Mouse (Mus musculus) intestine, embryonic 15.5 days (tissue): ENCODE results near the gene Fbxl18. TPM values are rescaled to one million over a fixed set of nuclear protein-coding genes. Genes with fewer than 3 reads are reported as not detected.

Experiments
- ATAC-seq: fragments of 200-750 bp; cut with Nextera tagmentation; 2 replicates; pipeline ENCODE4 v1.8.0; 2017; ENCODE audit warnings: moderate TSS enrichment, moderate library complexity
- H3K27ac ChIP-seq: fragments of 300-500 bp; sonication (generic); 2 replicates; pipeline ENCODE4 v1.5.1; 2015; ENCODE audit warnings: mild to moderate bottlenecking, inconsistent platforms
- H3K27me3 ChIP-seq: fragments of 300-500 bp; sonication (generic); replicated peaks from 2 replicates; pipeline ENCODE4 v1.6.1; 2015; ENCODE audit warnings: inconsistent platforms
- H3K36me3 ChIP-seq: fragments of 300-500 bp; sonication (generic); 2 replicates; pipeline ENCODE4 v1.6.1; 2015; ENCODE audit warnings: inconsistent platforms
- H3K4me1 ChIP-seq: fragments of 300-500 bp; sonication (generic); replicated peaks from 2 replicates; pipeline ENCODE4 v1.6.1; 2015; ENCODE audit warnings: inconsistent platforms
- H3K4me2 ChIP-seq: fragments of 300-500 bp; sonication (generic); replicated peaks from 2 replicates; pipeline ENCODE4 v1.6.1; 2015; ENCODE audit warnings: mild to moderate bottlenecking, inconsistent platforms
- H3K4me3 ChIP-seq: fragments of 300-500 bp; sonication (generic); replicated peaks from 2 replicates; pipeline ENCODE4 v1.5.1; 2015; ENCODE audit warnings: inconsistent platforms
- H3K9ac ChIP-seq: fragments of 300-500 bp; sonication (generic); 2 replicates; pipeline ENCODE4 v1.6.1; 2015; ENCODE audit warnings: inconsistent platforms
- H3K9me3 ChIP-seq: fragments of 300-500 bp; sonication (generic); 2 replicates; pipeline ENCODE4 v1.6.1; 2016; ENCODE audit warnings: inconsistent platforms
- WGBS: fragments of 180-500 bp; shearing (Covaris S2); methylation state at CpG from one replicate; pipeline ENCODE4 v1.1.7; 2015; 5-methylcytosine and 5-hydroxymethylcytosine counted together
- polyA plus RNA-seq: library from polyadenylated mRNA; unstranded; fragments of >200 nt; fragmentation: Nextera tagmentation; extraction: Ambion mirVana; gene quantifications from 2 replicates; pipeline ENCODE4 v1.2.1, GENCODE M21; 2015

Fbxl18 gene
- polyA plus RNA-seq, 1 experiment from 2014 or later, result 11.4 TPM

DNA sequence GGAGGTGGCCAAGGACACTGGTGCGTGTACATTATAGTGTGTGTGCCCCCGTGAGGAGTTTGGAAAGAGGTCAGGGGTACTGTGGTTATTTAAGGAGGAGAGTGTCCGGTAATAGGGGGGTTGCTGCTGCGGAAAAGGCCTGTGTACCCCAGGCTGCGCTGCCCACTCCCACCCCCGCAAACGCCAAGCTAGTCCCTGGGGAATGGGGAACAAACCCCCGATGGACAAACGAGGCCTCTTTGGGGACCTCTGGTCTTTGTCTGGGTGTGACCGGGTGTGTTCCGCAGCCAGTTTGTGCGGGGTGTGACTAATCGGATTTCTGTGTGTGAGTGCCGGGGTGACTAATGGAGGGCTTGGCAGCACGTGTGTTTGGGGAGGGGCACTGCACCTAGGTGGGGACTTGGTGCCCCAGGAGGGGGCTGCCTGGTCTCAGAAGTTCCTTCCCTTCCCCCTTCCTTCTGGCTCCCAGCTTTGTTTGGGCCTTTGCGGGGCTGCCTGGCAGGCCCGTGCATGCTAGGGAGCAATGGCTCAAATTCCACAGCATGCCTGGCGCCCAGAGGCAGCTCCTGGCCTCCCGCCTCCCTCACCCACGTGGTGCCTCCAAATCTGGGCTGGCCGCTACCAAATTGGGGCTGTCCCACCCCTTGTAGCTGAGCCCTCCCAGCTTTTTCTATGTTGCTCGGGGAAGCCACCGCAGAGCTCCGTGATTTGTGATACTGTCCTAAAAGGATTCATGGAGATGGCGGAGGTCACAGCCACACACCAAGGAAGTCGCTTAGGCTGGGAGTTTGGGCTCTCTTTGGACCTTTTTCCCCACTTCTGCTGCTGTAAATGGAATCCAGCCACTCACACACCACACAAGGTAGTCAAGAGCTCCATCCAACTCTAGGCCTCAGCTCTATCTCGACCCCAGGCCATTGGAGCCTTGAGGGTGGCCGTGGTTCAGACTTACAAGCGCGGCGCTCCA is 71.8 kb downstream of the Fbxl18 start:
- Histone ChIP-seq H3K4me2 (peak overlapping the region; percentile 86), H3K36me3 (no peaks in the 10 kb centered on the region), H3K9ac (peak overlapping the region; percentile 98), H3K9me3 (no peaks in the 10 kb centered on the region), H3K27me3 (no peaks in the 10 kb centered on the region), H3K4me1 (peaks cover 14% of the 10 kb centered on the region; the same call in 1 of the 2 replicates), H3K4me3 (peak overlapping the region; percentile 94), H3K27ac (peak overlapping the region; percentile 100)
- ATAC-seq, result peak; percentile 54
- WGBS, result 7% methylated on average over 31 of the region's 31 CpGs

DNA sequence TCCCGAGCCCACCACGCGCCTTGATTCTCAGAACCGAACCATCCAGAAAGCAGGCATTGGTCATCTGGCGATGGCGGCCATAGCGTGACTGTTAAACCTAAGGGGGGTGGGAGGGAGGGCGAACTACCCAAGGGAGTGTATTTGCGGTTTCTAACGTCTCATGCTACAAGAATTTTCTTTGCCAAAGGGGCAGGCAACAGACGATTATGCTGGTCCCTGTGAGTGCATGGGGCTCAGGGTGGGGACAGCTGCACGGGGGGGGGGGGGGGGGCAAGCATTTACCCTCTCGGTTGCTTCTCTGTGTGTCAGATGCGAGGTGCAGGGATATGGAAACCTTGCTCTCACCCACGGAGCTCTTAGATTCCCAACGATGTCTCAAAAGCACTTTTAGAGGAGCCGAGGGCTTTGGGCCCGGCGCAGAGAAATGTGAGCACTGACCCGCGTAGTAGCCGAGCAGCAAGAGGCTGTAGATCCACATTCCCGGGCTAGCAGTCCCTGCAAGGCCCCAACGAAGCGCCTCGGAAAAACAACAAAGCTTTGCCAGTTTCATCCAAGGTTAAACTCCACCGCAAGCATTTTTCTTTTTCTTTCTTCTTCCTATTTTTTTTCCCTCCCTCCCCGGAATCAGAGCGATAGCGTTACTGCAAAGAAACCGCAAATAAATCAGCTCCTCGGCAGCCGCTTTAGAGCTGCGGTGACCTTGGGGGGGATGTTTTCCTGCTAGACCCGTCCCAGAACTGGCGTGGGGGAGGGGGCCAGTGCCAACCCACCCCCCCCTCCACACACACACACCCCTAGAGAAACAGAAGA is 72.7 kb downstream of the Fbxl18 start:
- peak overlapping the region; percentile 86 for H3K4me2 ChIP-seq
- no peaks in the 10 kb centered on the region for H3K36me3 ChIP-seq
- no peaks in the 10 kb centered on the region for H3K9me3 ChIP-seq
- peak overlapping the region; percentile 98 for H3K9ac ChIP-seq
- no peak for ATAC-seq
- H3K27me3 ChIP-seq, result no peaks in the 10 kb centered on the region
- peaks cover 14% of the 10 kb centered on the region; the same call in 1 of the 2 replicates for H3K4me1 ChIP-seq
- peak overlapping the region; percentile 100 for H3K27ac ChIP-seq
- peak overlapping the region; percentile 94 for H3K4me3 ChIP-seq
- under 1% methylated on average over 36 of the region's 36 CpGs for WGBS

DNA sequence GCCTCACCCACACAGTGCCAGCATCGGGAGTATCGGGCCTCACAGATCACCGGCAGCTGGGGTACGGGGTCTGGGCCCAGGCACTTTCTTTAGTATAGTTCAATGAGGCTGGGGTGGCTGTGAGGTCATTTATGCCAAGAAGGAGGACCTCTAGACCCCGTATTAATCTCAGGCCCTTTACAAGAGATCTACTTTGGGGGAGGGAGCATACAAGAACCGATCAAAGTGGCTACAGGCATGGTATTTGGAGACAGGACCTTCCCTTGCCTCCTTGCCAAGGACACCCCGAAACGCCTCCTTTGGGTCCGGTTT is 73.3 kb downstream of the Fbxl18 start:
- Histone ChIP-seq H3K4me2 (peak overlapping the region; percentile 86), H3K36me3 (no peaks in the 10 kb centered on the region), H3K27me3 (no peaks in the 10 kb centered on the region), H3K4me3 (peak overlapping the region; percentile 94), H3K9me3 (no peaks in the 10 kb centered on the region), H3K9ac (peak overlapping the region; percentile 98), H3K4me1 (peaks cover 14% of the 10 kb centered on the region; the same call in 1 of the 2 replicates), H3K27ac (peak overlapping the region; percentile 100)
- WGBS, result 0% methylated on average over 9 of the region's 9 CpGs
- no peak for ATAC-seq

- Histone ChIP-seq H3K27me3 (no peaks in the 10 kb centered on the region), H3K4me1 (peaks cover 14% of the 10 kb centered on the region; the same call in 1 of the 2 replicates), H3K9me3 (no peaks in the 10 kb centered on the region), H3K27ac (peak overlapping the region; percentile 100), H3K9ac (peak overlapping the region; percentile 98), H3K4me3 (peak overlapping the region; percentile 94), H3K4me2 (peak overlapping the region; percentile 86), H3K36me3 (no peaks in the 10 kb centered on the region)
- WGBS, result under 1% methylated on average over 36 of the region's 36 CpGs
- peak; percentile 60 for ATAC-seq
These were observed 73.8 kb downstream of the Fbxl18 start for GRCm38 (mm10) chr5:142821266-142821973.

DNA sequence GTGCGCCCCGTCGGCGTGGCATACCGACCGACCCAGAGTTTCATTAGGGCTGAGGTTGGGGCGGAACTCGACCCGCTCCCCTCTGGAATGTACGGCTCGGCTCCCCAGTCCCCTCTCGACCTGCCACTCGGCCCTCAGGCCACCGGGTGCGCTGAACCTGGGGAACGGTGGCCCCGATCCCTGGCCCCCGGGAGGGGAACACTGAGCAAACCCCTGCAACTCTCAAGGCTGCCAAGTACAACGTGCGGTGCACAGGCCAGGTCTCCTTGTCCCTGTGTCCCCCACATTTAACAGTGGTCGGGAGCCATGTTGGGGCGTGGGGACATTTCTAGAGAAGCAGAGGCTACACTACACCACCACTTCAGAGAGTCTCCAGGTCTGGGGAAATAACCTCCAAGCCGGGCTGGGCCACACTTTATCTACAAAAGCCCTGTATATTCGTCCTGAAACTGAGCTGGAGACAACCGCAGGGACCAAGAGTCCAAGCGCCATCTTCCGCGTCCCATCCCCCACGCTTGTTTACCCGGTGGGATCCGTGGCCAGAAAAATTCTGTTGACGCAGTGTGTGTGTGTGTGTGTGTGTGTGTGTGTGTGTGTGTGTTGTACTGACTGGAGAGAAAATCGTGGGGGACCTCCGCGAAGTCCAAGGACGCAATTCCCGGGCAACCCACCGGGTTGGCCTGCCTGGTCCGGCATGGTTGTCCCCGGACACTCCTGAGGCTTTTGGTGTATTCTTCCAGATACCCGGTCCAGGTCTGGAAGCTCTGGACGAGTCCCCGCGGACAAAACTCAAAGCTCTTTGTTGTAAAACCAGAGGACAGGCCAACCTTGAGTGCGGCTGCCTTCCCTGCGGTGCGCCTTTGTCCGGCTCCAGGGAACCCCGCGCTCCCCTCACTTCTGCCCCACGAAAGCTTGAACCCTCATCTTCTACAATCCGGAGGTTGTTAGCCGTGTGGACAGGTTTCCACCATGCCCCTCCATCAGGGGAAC is 74.7 kb downstream of the Fbxl18 start:
- peaks cover 11% of the 10 kb centered on the region; the same call in 1 of the 2 replicates for H3K4me1 ChIP-seq
- H3K4me3 ChIP-seq, result peak overlapping the region; percentile 94
- H3K27ac ChIP-seq, result peak overlapping the region; percentile 100
- H3K4me2 ChIP-seq, result peak overlapping the region; percentile 86
- H3K27me3 ChIP-seq, result no peaks in the 10 kb centered on the region
- H3K9me3 ChIP-seq, result no peaks in the 10 kb centered on the region
- whole genome bisulfite sequencing, result under 1% methylated on average over 53 of the region's 53 CpGs
- H3K9ac ChIP-seq, result peak overlapping the region; percentile 98
- no peak for ATAC-seq
- no peaks in the 10 kb centered on the region for H3K36me3 ChIP-seq

GRCm38 (mm10) chr5:142819385-142820275 is 75.6 kb downstream of the Fbxl18 start:
- under 1% methylated on average over 36 of the region's 36 CpGs for WGBS
- Histone ChIP-seq H3K27ac (peak overlapping the region; percentile 100), H3K9ac (peak overlapping the region; percentile 98), H3K9me3 (no peaks in the 10 kb centered on the region), H3K4me2 (peak overlapping the region; percentile 86), H3K36me3 (no peaks in the 10 kb centered on the region), H3K4me3 (peak overlapping the region; percentile 94), H3K4me1 (0 out of 2 replicates have a peak, but pooled peaks cover 9% of the 10 kb centered on the region), H3K27me3 (no peaks in the 10 kb centered on the region)
- no peak for ATAC-seq

DNA sequence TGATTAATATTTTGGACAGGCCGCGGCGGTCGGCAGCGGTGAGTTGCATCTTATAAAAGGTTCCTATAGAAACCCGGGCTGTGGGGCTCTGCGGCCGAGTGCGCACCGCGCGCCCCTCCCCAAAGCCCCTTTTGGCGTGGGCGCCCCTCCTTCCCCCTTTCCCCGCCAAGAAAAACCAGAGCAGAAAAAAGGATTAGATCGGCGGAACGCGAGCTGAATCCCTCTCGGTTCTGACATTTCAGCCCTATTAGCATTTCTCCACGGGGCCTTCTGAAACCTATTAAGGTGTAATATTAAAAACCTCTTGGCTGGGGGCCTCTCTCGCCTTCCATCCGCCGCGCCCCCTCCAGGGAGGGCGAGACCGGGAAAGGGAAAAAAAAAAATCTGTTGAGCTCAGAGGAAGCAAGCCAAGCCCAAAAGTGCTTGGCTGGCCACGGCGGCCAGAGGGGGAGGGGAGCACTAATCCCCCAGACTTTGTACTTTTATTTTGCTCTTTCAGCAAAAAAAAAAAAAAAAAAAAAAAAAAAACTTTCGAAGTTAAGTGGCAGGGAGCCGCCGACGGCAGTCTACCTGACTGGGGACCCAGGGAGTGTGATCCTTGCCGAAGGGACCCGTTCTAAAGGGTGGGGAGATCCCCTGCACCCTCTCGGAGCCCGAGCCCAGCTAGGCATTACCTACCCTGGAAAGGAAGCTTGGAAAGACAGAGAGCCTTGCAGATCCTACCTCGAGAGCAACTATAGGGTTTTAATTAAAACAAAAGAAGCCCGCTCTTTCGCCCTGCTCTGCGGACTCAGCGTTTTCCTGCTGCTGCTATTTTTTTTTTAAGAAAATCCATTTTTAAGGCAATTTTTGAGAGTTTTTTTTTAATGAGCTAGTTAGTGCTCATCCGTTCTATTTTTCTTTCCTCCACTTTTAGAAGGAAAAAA is 76.5 kb downstream of the Fbxl18 start:
- Histone ChIP-seq H3K4me2 (peak overlapping the region; percentile 86), H3K9ac (peak overlapping the region; percentile 98), H3K4me1 (0 out of 2 replicates have a peak, but pooled peaks cover 4% of the 10 kb centered on the region), H3K9me3 (no peaks in the 10 kb centered on the region), H3K27me3 (no peaks in the 10 kb centered on the region), H3K4me3 (peak overlapping the region; percentile 94), H3K36me3 (no peaks in the 10 kb centered on the region), H3K27ac (peak overlapping the region; percentile 100)
- ATAC-seq, result no peak
- WGBS, result under 1% methylated on average over 43 of the region's 43 CpGs

DNA sequence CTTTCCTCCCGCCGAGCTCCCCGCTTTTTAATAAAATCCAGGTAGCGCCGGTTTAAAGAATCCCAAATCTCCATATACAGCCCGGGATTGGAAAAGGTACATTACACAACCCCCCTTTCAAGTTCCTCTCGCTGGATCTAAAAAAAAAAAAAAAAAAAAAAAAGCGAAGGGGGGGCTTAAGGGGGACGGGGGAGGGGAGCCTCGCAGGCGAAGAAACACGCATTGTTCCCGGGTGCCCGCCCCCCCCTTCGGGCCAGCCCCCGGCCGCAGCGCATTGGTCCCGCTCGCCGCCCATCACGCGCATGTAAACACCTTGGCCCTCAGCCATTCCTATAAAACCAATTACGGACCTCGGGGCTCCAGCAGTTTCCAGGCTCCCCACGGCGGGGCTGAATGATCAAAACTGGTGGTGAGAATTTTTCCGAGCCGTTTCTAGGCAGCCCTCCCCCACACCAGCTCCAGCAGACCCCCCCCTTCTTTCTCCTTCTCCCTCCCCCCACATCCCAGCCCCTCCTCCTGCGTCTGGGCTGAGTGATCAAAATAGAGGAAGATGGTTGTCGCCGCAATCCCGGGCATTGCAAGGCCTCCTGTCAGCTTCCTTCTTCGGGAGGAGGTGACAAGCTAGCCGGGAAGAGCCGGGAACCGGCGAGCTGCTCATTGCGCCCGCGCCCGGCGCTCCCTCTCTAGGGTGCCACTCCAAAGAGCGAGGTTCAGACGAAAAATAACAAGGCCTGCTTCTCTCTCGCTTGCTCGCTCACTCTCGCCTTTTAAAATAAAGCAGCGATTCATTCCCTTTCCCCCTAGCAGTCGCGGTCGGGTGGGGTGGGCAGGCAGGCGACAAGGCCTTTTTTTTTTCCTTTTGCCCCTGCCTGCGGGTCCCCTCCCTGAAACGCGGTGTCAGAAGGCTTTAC is 77.4 kb downstream of the Fbxl18 start, which contains the start of gene Tnrc18:
Tnrc18 (minus strand) TSS at position 139 of the 911 bp plus-strand sequence.
- peak within 1 kb of the TSS; percentile 89 for H3K4me2 ChIP-seq
- H3K36me3 ChIP-seq, result no peaks in the 10 kb centered on the region
- peaks cover 9% of the 10 kb centered on the region for H3K4me1 ChIP-seq
- peak within 1 kb of the TSS; percentile 100 for H3K27ac ChIP-seq
- peak; percentile 74 for ATAC-seq
- under 1% methylated on average over 54 of the region's 56 CpGs for WGBS
- no peaks in the 10 kb centered on the region for H3K27me3 ChIP-seq
- H3K9ac ChIP-seq, result peak within 1 kb of the TSS; percentile 100
- peak within 1 kb of the TSS; percentile 94 for H3K4me3 ChIP-seq
- H3K9me3 ChIP-seq, result no peaks in the 10 kb centered on the region
